Mouse (Mus musculus) intestine, embryonic 16.5 days (tissue): Measurements from ENCODE around the gene Lix1. TPM values are rescaled to one million over a fixed set of nuclear protein-coding genes. Genes with fewer than 3 reads are reported as not detected.
A peak's percentile ranks its signal among the peaks of the same experiment; 100 is the strongest.

Experiments used
- ATAC-seq: fragments of 200-750 bp; cut with Nextera tagmentation; 2 replicates; pipeline ENCODE4 v1.8.0; 2017; ENCODE audit warnings: moderate TSS enrichment, moderate library complexity
- H3K27ac ChIP-seq: fragments of 300-500 bp; sonication (generic); 2 replicates; pipeline ENCODE4 v1.5.1; 2014; ENCODE audit warnings: mild to moderate bottlenecking, low read length
- H3K27me3 ChIP-seq: fragments of 300-500 bp; sonication (generic); replicated peaks from 2 replicates; pipeline ENCODE4 v1.6.1; 2014; ENCODE audit warnings: low read length, control low read depth, mixed read lengths; ENCODE audit not compliant: control insufficient read depth, insufficient read depth
- H3K36me3 ChIP-seq: fragments of 300-500 bp; sonication (generic); 2 replicates; pipeline ENCODE4 v1.6.1; 2014; ENCODE audit warnings: low read length, control low read depth; ENCODE audit not compliant: control insufficient read depth, insufficient read depth
- H3K4me1 ChIP-seq: fragments of 300-500 bp; sonication (generic); 2 replicates; pipeline ENCODE4 v1.6.1; 2014; ENCODE audit warnings: low read length, control low read depth, mixed read lengths; ENCODE audit not compliant: control insufficient read depth, insufficient read depth
- H3K4me2 ChIP-seq: fragments of 300-500 bp; sonication (generic); 2 replicates; pipeline ENCODE4 v1.6.1; 2014; ENCODE audit warnings: low read depth, low read length, control low read depth
- H3K4me3 ChIP-seq: fragments of 300-500 bp; sonication (generic); 2 replicates; pipeline ENCODE4 v1.5.1; 2014; ENCODE audit warnings: mild to moderate bottlenecking, low read length
- H3K9ac ChIP-seq: fragments of 300-500 bp; sonication (generic); 2 replicates; pipeline ENCODE4 v1.6.1; 2014; ENCODE audit warnings: low read depth, low read length
- H3K9me3 ChIP-seq: fragments of 300-500 bp; sonication (generic); 2 replicates; pipeline ENCODE4 v1.6.1; 2016; ENCODE audit warnings: low read length, control low read depth; ENCODE audit not compliant: control insufficient read depth
- WGBS: fragments of 180-500 bp; shearing (Covaris S2); extraction: QIAGEN DNeasy Blood & Tissue Kit; methylation state at CpG from one replicate; pipeline ENCODE4 v1.1.7; 2014; 5-methylcytosine and 5-hydroxymethylcytosine counted together
- polyA plus RNA-seq: library from polyadenylated mRNA; unstranded; fragments of >200 nt; fragmentation: Nextera tagmentation; extraction: Ambion mirVana; gene quantifications from 2 replicates; pipeline ENCODE4 v1.2.1, GENCODE M21; 2015

Lix1 gene
- polyA plus RNA-seq = 3.1 and 4.0 TPM in 2 replicates

- Histone ChIP-seq H3K27me3 (no peaks in the 10 kb centered on the region), H3K4me1 (0 out of 2 replicates have a peak, but pooled peaks cover 3% of the 10 kb centered on the region), H3K4me3 (no peak within 1 kb of the TSS), H3K9me3 (no peaks in the 10 kb centered on the region), H3K4me2 (no peak within 1 kb of the TSS), H3K36me3 (no peaks in the 10 kb centered on the region), H3K9ac (no peak within 1 kb of the TSS), H3K27ac (no peak within 1 kb of the TSS)
- 32% methylated on average over 6 of the region's 6 CpGs for WGBS
- ATAC-seq = peak; percentile 81
These were observed at the start of gene Lix1 for GRCm38 (mm10) chr17:17402222-17403004. Lix1 (plus strand) TSS chr17:17402672.

DNA sequence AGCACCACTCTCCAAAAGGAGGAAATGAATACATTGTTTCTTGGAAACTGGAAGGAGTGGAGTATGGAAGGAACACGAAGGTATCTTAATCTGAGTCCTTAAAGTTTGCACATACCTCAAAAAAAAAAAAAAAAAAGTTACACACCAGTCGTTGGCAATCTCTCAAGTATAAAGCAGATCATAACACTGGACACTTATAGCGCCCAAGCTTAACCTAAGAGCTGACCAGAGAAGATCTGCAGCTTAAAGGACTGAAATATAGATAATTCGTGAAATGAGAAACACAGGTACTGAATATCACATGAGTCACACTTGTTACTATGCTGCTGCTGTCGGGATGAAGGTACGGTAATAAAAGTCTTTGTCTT, 28.9 kb upstream of the Lix1 start:
- 2% methylated on average over 6 of the region's 6 CpGs for WGBS
- ATAC-seq = no peak; the same call in 1 of the 2 replicates

DNA sequence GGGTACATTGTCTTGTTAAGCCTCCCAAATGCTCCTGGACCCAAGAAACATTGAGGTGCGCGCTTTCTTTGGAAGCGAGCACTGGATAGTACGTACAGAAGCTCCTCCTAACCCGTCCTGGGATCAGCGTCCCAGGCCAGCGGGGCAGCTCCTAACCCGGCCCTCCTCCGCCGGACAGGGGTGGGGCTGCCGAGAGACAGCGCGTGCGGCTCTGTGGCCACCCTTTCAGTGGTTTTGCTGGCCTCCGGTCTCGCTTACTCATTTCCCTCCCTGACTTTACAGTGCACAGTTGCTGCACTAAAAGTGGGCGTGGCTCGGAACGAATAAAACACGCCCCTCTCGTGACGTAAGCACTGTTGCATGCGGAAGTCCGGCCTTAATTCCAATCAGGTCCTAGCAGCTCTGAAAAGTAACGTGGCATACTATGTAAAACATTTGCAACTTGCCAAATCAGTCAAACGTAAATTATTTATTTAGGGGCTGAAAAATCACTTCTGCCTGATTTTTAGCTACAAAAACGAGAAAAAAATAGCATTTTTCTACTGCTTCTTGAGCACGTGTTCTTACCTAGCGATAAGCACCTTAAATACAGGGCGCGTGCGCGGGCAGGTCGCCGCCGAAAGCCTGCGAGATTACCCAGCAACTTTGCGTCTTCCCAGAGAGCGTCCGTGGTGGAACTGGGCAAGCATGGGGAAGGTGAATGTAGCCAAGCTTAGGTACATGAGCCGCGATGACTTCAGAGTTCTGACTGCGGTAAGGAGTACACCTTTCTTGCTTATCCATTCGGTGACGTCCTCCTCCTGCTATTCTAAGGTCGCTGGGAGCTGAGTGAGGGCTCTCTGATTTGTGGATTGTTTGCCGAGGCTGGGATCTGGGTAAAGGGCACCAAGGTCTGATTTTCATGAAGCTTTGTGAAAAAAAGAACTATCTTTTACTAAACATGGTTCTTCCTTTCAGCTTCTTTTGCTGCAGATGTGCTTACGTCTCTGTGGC, 28.3 kb upstream of the Lix1 start, which contains the start of gene Riok2:
TSS of gene Riok2 (plus strand) at position 392 of the 993 bp plus-strand sequence.
- peak within 1 kb of the TSS; percentile 65 for H3K4me3 ChIP-seq
- peaks cover 5% of the 10 kb centered on the region; the same call in 1 of the 2 replicates for H3K36me3 ChIP-seq
- H3K27ac ChIP-seq = peak within 1 kb of the TSS; percentile 94
- 0 out of 2 replicates have a peak, but pooled peaks cover 7% of the 10 kb centered on the region for H3K4me1 ChIP-seq
- under 1% methylated on average over 48 of the region's 48 CpGs for WGBS
- ATAC-seq = peak; percentile 98
- H3K9ac ChIP-seq = peak within 1 kb of the TSS; percentile 86
- H3K4me2 ChIP-seq = peak within 1 kb of the TSS; percentile 73
- H3K27me3 ChIP-seq = no peaks in the 10 kb centered on the region
- H3K9me3 ChIP-seq = no peaks in the 10 kb centered on the region

More for the DNA sequence above, 28.9 kb upstream of the Lix1 start:
- Histone ChIP-seq H3K4me3 (peak overlapping the region; percentile 65), H3K27ac (peak overlapping the region; percentile 94), H3K4me2 (peak overlapping the region; percentile 73), H3K27me3 (no peaks in the 10 kb centered on the region), H3K36me3 (peaks cover 5% of the 10 kb centered on the region; the same call in 1 of the 2 replicates), H3K9me3 (no peaks in the 10 kb centered on the region), H3K4me1 (0 out of 2 replicates have a peak, but pooled peaks cover 7% of the 10 kb centered on the region), H3K9ac (peak overlapping the region; percentile 86)

DNA sequence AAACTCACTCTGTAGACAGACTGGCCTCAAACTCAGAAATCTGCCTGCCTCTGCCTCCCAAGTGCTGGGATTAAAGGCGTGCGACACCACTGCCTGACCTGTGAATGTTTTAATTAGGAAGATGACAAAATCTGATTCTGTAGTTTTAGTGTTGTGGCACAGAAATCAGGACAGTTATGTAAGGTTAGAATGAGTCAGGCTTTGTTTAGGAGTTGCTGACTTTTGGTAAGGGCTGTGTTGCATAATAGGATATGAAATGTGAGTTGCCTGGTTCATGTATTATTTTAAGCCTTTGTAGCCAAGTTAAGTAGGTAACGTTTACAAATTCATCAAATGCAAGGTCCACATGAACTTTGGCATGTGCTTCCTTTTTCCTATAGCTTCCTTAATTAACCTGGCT, 26.9 kb upstream of the Lix1 start:
- Histone ChIP-seq H3K36me3 (peaks cover 6% of the 10 kb centered on the region; the same call in 1 of the 2 replicates), H3K9me3 (no peaks in the 10 kb centered on the region), H3K4me1 (0 out of 2 replicates have a peak, but pooled peaks cover 7% of the 10 kb centered on the region), H3K4me2 (peak overlapping the region; percentile 58), H3K9ac (peak overlapping the region; percentile 74; the same call in 1 of the 2 replicates), H3K27ac (no peak overlapping the region), H3K4me3 (peak overlapping the region; percentile 65), H3K27me3 (no peaks in the 10 kb centered on the region)
- WGBS = 84% methylated on average over 3 of the region's 3 CpGs
- ATAC-seq = no peak

- Histone ChIP-seq H3K27ac (no peak overlapping the region), H3K9me3 (no peaks in the 10 kb centered on the region), H3K4me1 (no peaks in the 10 kb centered on the region), H3K36me3 (peaks cover 15% of the 10 kb centered on the region; the same call in 1 of the 2 replicates), H3K4me2 (no peak overlapping the region), H3K4me3 (no peak overlapping the region), H3K27me3 (no peaks in the 10 kb centered on the region), H3K9ac (no peak overlapping the region)
- 98% methylated on average over 4 of the region's 4 CpGs for WGBS
- ATAC-seq = no peak
These were observed 18.8 kb upstream of the Lix1 start for GRCm38 (mm10) chr17:17383703-17384102.

DNA sequence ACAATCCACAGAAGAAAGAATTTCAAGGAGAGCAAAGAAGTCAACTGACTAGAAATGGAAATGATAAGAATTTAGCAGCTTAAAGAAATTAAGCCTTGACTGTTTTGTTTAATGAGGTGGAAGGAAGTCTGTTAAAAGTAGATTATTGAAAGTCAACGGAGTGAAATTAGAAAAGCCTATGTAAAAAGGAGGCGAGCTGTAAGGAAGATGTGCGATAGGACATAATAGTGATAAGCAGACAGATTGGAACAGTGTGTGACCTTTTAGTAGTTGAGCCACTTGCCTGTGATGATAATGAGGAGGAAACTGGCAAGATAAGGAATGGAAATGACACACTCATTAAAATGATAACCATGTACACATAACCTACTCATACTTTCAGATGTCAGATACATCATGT, 18.0 kb upstream of the Lix1 start:
- H3K9me3 ChIP-seq = no peaks in the 10 kb centered on the region
- ATAC-seq = no peak
- no peak overlapping the region for H3K27ac ChIP-seq
- H3K27me3 ChIP-seq = no peaks in the 10 kb centered on the region
- no peak overlapping the region for H3K4me3 ChIP-seq
- WGBS = 90% methylated on average over 3 of the region's 3 CpGs
- no peaks in the 10 kb centered on the region for H3K4me1 ChIP-seq
- no peak overlapping the region for H3K9ac ChIP-seq
- peaks cover 16% of the 10 kb centered on the region; the same call in 1 of the 2 replicates for H3K36me3 ChIP-seq
- no peak overlapping the region for H3K4me2 ChIP-seq

DNA sequence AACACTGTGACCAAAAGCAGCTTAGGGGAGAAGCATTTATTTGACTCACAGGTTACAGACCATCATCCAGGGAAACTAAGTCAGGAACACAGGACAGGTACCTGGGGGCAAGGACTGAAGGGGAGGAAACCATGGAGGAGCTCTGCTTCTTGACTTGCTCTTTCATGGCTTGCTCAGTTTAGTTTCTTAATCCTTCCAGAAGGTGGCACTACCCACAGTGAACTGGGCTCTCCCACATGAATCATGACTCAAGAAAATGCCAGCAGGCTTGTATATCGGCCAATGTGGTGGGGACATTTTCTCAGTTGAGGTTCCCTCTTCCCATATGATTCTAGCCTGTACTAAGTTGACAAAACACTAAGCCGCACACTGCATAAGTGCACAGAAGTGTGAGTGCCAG, 16.4 kb upstream of the Lix1 start:
- Histone ChIP-seq H3K9ac (no peak overlapping the region), H3K4me2 (no peak overlapping the region), H3K9me3 (no peaks in the 10 kb centered on the region), H3K4me3 (no peak overlapping the region), H3K4me1 (no peaks in the 10 kb centered on the region), H3K27ac (no peak overlapping the region), H3K36me3 (peaks cover 16% of the 10 kb centered on the region; the same call in 1 of the 2 replicates), H3K27me3 (no peaks in the 10 kb centered on the region)
- ATAC-seq = no peak
- WGBS = 85% methylated on average over 2 of the region's 2 CpGs

GRCm38 (mm10) chr17:17391823-17392222, 10.6 kb upstream of the Lix1 start:
- WGBS = 93% methylated on average over 4 of the region's 4 CpGs
- Histone ChIP-seq H3K4me2 (no peak overlapping the region), H3K4me1 (no peaks in the 10 kb centered on the region), H3K4me3 (no peak overlapping the region), H3K27me3 (no peaks in the 10 kb centered on the region), H3K9me3 (no peaks in the 10 kb centered on the region), H3K9ac (no peak overlapping the region), H3K27ac (no peak overlapping the region), H3K36me3 (peaks cover 12% of the 10 kb centered on the region; the same call in 1 of the 2 replicates)
- ATAC-seq = no peak

DNA sequence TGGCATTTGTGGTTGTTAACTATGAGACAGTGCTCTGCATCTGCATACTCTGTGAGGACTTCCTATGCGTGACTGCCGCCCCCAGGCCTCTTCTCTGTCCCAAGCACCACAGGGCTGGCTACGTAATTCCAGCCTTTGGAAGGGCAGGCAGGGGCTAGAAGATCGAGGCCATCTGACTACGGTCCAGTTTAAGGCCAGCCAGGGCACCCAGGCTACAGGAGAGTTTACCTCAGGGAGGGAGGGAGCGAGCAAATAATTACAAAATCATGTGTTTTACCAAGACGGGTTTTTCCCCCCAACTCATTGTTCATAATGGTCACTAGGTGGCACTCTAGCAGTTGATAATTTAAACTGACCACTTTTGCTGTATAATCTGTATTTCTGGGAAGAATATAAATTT, 9.6 kb upstream of the Lix1 start:
- 0 out of 2 replicates have a peak, but pooled peaks have one; percentile 38 for ATAC-seq
- no peak overlapping the region for H3K9ac ChIP-seq

More for the DNA sequence above, 9.6 kb upstream of the Lix1 start:
- H3K27ac ChIP-seq = no peak overlapping the region
- H3K4me2 ChIP-seq = no peak overlapping the region
- no peaks in the 10 kb centered on the region for H3K9me3 ChIP-seq
- 64% methylated on average over 7 of the region's 7 CpGs for WGBS
- no peak overlapping the region for H3K4me3 ChIP-seq
- H3K36me3 ChIP-seq = peaks cover 6% of the 10 kb centered on the region; the same call in 1 of the 2 replicates
- no peaks in the 10 kb centered on the region for H3K27me3 ChIP-seq
- no peaks in the 10 kb centered on the region for H3K4me1 ChIP-seq
